Mouse (Mus musculus): Measurements from ENCODE around the gene Slc2a3. TPM values are rescaled to one million over a fixed set of nuclear protein-coding genes. Genes with fewer than 3 reads are reported as not detected.

Gene Slc2a3
- 15.9 TPM in 2 replicates for polyA plus RNA-seq (2015; fragmentation: Nextera tagmentation; extraction: Ambion mirVana)

DNA sequence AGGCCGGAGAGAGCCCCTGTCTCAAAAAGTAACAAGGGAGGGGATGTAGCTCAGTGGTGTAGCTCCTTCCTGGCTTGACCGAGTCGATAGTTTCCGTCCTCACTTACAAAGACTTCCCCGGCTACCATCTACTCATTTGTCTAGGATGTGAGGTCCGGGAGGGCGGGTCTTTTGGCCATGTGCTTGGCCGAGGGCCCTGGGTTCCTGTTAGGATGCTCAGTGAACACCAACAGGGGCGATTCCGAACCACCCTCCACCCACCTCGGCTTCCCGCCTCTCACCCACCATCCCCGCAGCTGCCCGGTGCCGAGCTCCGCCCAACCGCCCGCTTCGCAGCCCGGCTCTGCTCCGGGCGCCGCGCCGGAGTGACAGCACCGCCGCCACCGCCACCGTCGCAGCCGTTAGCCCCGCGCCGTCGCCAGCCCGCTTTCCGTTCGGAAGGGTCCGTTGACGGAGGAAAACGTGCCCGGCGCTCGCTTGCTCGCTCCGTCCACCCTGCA is at the start of gene Slc2a3:
Gene Slc2a3 (minus strand): TSS at position 340 of the 500 bp plus-strand sequence.
- Histone ChIP-seq H3K9ac (replicated peaks) (peak within 1 kb of the TSS; percentile 80), H3K27me3 (peaks cover 31% of the 10 kb centered on the region), H3K36me3 (no peaks in the 10 kb centered on the region), H3K27ac (peak within 1 kb of the TSS; percentile 30; the same call in 1 of the 2 replicates), H3K4me1 (replicated peaks) (peaks cover 15% of the 10 kb centered on the region; the same call in 1 of the 2 replicates), H3K9me3 (no peaks in the 10 kb centered on the region), H3K4me3 (replicated peaks) (peak within 1 kb of the TSS; percentile 62), H3K4me2 (replicated peaks) (peak within 1 kb of the TSS; percentile 92)
- WGBS = under 1% methylated on average over 46 of the region's 46 CpGs
- ATAC-seq = peak; percentile 87

DNA sequence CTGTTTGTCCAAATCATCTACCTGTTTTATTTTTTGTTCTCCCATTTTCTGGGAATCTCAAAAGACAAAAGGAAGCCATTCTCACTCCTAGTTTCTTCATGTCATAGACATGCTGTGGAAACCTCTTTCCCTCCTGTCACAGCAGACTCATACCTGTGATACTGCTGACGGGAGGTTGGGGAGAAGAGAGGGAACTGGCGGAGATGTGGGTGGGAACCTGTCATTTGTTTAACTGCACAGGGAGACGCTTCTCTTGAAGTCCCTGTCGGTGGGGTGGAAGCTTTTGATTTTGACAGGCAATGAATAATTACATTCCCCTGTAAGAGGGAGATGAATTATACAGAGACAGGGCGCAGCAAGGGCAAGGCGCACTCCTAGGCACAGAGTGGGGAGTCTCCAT is 42.3 kb upstream of the Slc2a3 start:
- 84% methylated on average over 6 of the region's 6 CpGs for WGBS
- H3K4me2 ChIP-seq (replicated peaks) = no peak overlapping the region
- no peak overlapping the region for H3K9ac ChIP-seq (replicated peaks)
- no peak for ATAC-seq
- peaks cover 58% of the 10 kb centered on the region for H3K36me3 ChIP-seq
- H3K27ac ChIP-seq = no peak overlapping the region
- no peaks in the 10 kb centered on the region for H3K27me3 ChIP-seq
- H3K4me1 ChIP-seq (replicated peaks) = no peaks in the 10 kb centered on the region
- H3K4me3 ChIP-seq (replicated peaks) = no peak overlapping the region
- no peaks in the 10 kb centered on the region for H3K9me3 ChIP-seq

DNA sequence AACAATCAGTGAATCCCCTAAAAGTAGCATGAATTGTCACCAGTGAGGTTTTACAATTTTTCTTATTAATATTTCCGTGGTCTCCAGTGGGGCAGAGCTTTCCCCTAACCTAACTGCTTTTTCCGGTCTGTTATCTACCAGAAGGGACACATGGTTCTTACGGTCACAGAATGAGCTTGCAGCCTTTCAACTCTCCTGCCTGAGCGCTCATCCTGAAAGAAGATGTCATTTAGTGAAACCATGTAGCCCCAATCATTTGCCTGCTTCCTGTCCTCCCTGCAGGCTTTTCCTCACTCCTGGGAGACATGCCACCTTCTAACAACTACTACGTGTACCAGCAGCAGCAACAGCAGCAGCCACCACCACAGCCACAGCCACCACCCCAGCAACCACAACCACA is 36.1 kb upstream of the Slc2a3 start:
- WGBS = 89% methylated on average over 5 of the region's 5 CpGs

GRCm38 (mm10) chr6:122836974-122837373 is 35.5 kb upstream of the Slc2a3 start:
- H3K4me2 ChIP-seq (replicated peaks) = no peak overlapping the region
- H3K36me3 ChIP-seq = peaks cover 94% of the 10 kb centered on the region
- H3K4me3 ChIP-seq (replicated peaks) = no peak overlapping the region
- no peaks in the 10 kb centered on the region for H3K27me3 ChIP-seq
- H3K9me3 ChIP-seq = no peaks in the 10 kb centered on the region
- WGBS = over 99% methylated on average over 3 of the region's 3 CpGs
- H3K9ac ChIP-seq (replicated peaks) = no peak overlapping the region
- H3K27ac ChIP-seq = no peak overlapping the region
- H3K4me1 ChIP-seq (replicated peaks) = no peaks in the 10 kb centered on the region
- no peak for ATAC-seq

More for the DNA sequence above, 36.1 kb upstream of the Slc2a3 start:
- ATAC-seq = no peak
- H3K4me3 ChIP-seq (replicated peaks) = no peak overlapping the region
- no peaks in the 10 kb centered on the region for H3K4me1 ChIP-seq (replicated peaks)
- H3K36me3 ChIP-seq = peaks cover 90% of the 10 kb centered on the region
- H3K4me2 ChIP-seq (replicated peaks) = no peak overlapping the region
- H3K27me3 ChIP-seq = no peaks in the 10 kb centered on the region
- H3K9me3 ChIP-seq = no peaks in the 10 kb centered on the region
- no peak overlapping the region for H3K27ac ChIP-seq
- H3K9ac ChIP-seq (replicated peaks) = no peak overlapping the region

DNA sequence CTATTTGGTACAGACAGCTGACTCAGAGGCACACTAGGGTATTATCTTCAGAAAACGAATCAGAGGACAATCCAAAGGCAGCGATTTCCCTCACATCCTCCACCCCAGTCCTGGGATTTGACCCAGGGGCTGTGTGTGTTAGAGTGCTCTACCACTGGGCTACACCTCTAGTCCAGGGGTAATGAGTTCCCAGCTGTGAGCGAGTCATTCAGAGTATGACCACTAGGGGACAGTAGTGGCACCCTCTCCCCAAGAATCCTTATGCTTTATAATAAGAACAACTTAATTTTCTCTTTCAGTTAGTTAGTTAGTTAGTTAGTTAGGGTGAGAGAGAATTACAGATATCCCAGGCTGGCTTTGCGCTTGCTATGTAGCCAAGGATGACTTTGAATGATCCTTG is 32.9 kb upstream of the Slc2a3 start:
- no peaks in the 10 kb centered on the region for H3K27me3 ChIP-seq
- no peak overlapping the region for H3K4me2 ChIP-seq (replicated peaks)
- 65% methylated on average over 4 of the region's 4 CpGs for WGBS
- no peak overlapping the region for H3K9ac ChIP-seq (replicated peaks)
- no peak for ATAC-seq
- peaks cover 90% of the 10 kb centered on the region for H3K36me3 ChIP-seq
- no peaks in the 10 kb centered on the region for H3K4me1 ChIP-seq (replicated peaks)
- no peaks in the 10 kb centered on the region for H3K9me3 ChIP-seq
- H3K4me3 ChIP-seq (replicated peaks) = no peak overlapping the region
- no peak overlapping the region for H3K27ac ChIP-seq

GRCm38 (mm10) chr6:122832880-122833279 is 31.4 kb upstream of the Slc2a3 start:
- no peaks in the 10 kb centered on the region for H3K4me1 ChIP-seq (replicated peaks)
- WGBS = 84% methylated on average over 7 of the region's 7 CpGs
- no peaks in the 10 kb centered on the region for H3K9me3 ChIP-seq
- H3K27me3 ChIP-seq = no peaks in the 10 kb centered on the region
- H3K9ac ChIP-seq (replicated peaks) = no peak overlapping the region
- no peak overlapping the region for H3K4me2 ChIP-seq (replicated peaks)
- no peak for ATAC-seq
- H3K4me3 ChIP-seq (replicated peaks) = no peak overlapping the region
- peaks cover 82% of the 10 kb centered on the region for H3K36me3 ChIP-seq
- H3K27ac ChIP-seq = no peak overlapping the region

GRCm38 (mm10) chr6:122828086-122828485 is 26.6 kb upstream of the Slc2a3 start:
- no peak overlapping the region for H3K4me2 ChIP-seq (replicated peaks)
- peaks cover 15% of the 10 kb centered on the region for H3K4me1 ChIP-seq (replicated peaks)
- WGBS = 45% methylated on average over 13 of the region's 13 CpGs
- H3K9me3 ChIP-seq = no peaks in the 10 kb centered on the region
- no peak overlapping the region for H3K27ac ChIP-seq
- ATAC-seq = no peak
- H3K36me3 ChIP-seq = peaks cover 39% of the 10 kb centered on the region
- H3K27me3 ChIP-seq = no peaks in the 10 kb centered on the region
- no peak overlapping the region for H3K4me3 ChIP-seq (replicated peaks)
- H3K9ac ChIP-seq (replicated peaks) = no peak overlapping the region

GRCm38 (mm10) chr6:122825923-122826742 is 24.7 kb upstream of the Slc2a3 start:
- peaks cover 22% of the 10 kb centered on the region; the same call in 1 of the 2 replicates for H3K36me3 ChIP-seq
- peak overlapping the region; percentile 61 for H3K9ac ChIP-seq (replicated peaks)
- H3K9me3 ChIP-seq = no peaks in the 10 kb centered on the region
- H3K4me3 ChIP-seq (replicated peaks) = peak overlapping the region; percentile 40
- H3K27me3 ChIP-seq = no peaks in the 10 kb centered on the region
- peaks cover 30% of the 10 kb centered on the region for H3K4me1 ChIP-seq (replicated peaks)
- 5% methylated on average over 22 of the region's 29 CpGs for WGBS
- no peak overlapping the region for H3K27ac ChIP-seq
- H3K4me2 ChIP-seq (replicated peaks) = peak overlapping the region; percentile 67
- peak; percentile 76 for ATAC-seq

- ATAC-seq = no peak
- H3K4me2 ChIP-seq (replicated peaks) = no peak overlapping the region
- peaks cover 13% of the 10 kb centered on the region; the same call in 1 of the 2 replicates for H3K36me3 ChIP-seq
- H3K4me1 ChIP-seq (replicated peaks) = peaks cover 40% of the 10 kb centered on the region
- 94% methylated on average over 8 of the region's 9 CpGs for WGBS
- no peak overlapping the region for H3K4me3 ChIP-seq (replicated peaks)
- no peaks in the 10 kb centered on the region for H3K9me3 ChIP-seq
- no peak overlapping the region for H3K9ac ChIP-seq (replicated peaks)
- H3K27ac ChIP-seq = no peak overlapping the region
- H3K27me3 ChIP-seq = no peaks in the 10 kb centered on the region
Measured at GRCm38 (mm10) chr6:122825166-122825565, 23.7 kb upstream of the Slc2a3 start.

DNA sequence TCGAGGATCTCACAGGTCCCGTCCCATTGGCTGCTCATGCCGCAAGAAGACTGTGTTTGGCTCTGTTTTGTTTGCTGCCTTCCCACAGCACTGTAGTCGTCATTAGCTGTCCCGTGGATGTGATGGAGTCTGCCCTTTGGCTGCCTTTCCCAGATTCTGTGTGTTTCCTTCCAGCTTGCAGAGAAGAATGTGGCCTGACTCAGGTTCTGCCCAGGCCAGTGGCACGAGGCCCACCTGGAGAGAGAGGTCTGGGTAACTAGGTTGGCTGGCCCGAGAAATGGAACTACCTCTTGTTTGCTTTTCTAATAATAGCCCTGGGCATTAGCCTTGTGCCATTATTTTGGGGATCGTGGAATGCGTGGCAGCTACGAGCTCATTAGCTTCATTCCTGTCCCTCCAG is 22.6 kb upstream of the Slc2a3 start:
- H3K9me3 ChIP-seq = no peaks in the 10 kb centered on the region
- H3K4me3 ChIP-seq (replicated peaks) = no peak overlapping the region
- peaks cover 45% of the 10 kb centered on the region for H3K4me1 ChIP-seq (replicated peaks)
- no peaks in the 10 kb centered on the region for H3K27me3 ChIP-seq
- 0 out of 2 replicates have a peak, but pooled peaks cover 4% of the 10 kb centered on the region for H3K36me3 ChIP-seq
- no peak overlapping the region for H3K27ac ChIP-seq
- ATAC-seq = no peak
- 82% methylated on average over 10 of the region's 10 CpGs for WGBS
- no peak overlapping the region for H3K4me2 ChIP-seq (replicated peaks)
- H3K9ac ChIP-seq (replicated peaks) = no peak overlapping the region

- Histone ChIP-seq H3K9me3 (no peaks in the 10 kb centered on the region), H3K9ac (replicated peaks) (no peak overlapping the region), H3K4me3 (replicated peaks) (0 out of 2 replicates have a peak overlapping the region, but pooled peaks have one; percentile 93), H3K4me1 (replicated peaks) (peaks cover 46% of the 10 kb centered on the region), H3K27me3 (peaks cover 8% of the 10 kb centered on the region; the same call in 1 of the 2 replicates), H3K36me3 (no peaks in the 10 kb centered on the region), H3K4me2 (replicated peaks) (peak overlapping the region; percentile 88; the same call in 1 of the 2 replicates), H3K27ac (no peak overlapping the region)
- ATAC-seq = no peak
- 83% methylated on average over 9 of the region's 9 CpGs for WGBS
Measured at GRCm38 (mm10) chr6:122821822-122822221, 20.4 kb upstream of the Slc2a3 start.

Measured in midbrain, embryonic 13.5 days (tissue).